Mouse (Mus musculus) intestine, embryonic 14.5 days (tissue): Measurements from ENCODE around the gene Sds. TPM values are rescaled to one million over a fixed set of nuclear protein-coding genes. Genes with fewer than 3 reads are reported as not detected.
A peak's percentile ranks its signal among the peaks of the same experiment; 100 is the strongest.

Source experiments
- ATAC-seq: fragments of 200-750 bp; cut with Nextera tagmentation; replicated peaks from 2 replicates; pipeline ENCODE4 v1.8.0; 2017; ENCODE audit warnings: low read depth, moderate number of reproducible peaks, moderate TSS enrichment, moderate library complexity; ENCODE audit not compliant: low FRiP score, low TSS enrichment
- DNase-seq: peaks from one replicate; pipeline ENCODE4 v3.0.0-alpha.2; 2018; ENCODE audit warnings: low spot score
- H3K27ac ChIP-seq: fragments of 300-500 bp; sonication (generic); 2 replicates; pipeline ENCODE4 v1.5.1; 2014; ENCODE audit warnings: low read depth, mild to moderate bottlenecking, control low read depth
- H3K27me3 ChIP-seq: fragments of 300-500 bp; sonication (generic); replicated peaks from 2 replicates; pipeline ENCODE4 v1.6.1; 2014; ENCODE audit warnings: low read length, control low read depth; ENCODE audit not compliant: control insufficient read depth, insufficient read depth
- H3K36me3 ChIP-seq: fragments of 300-500 bp; sonication (generic); 2 replicates; pipeline ENCODE4 v1.6.1; 2014; ENCODE audit warnings: low read length, control low read depth; ENCODE audit not compliant: control insufficient read depth, insufficient read depth
- H3K4me1 ChIP-seq: fragments of 300-500 bp; sonication (generic); replicated peaks from 2 replicates; pipeline ENCODE4 v1.6.1; 2014; ENCODE audit warnings: low read length, control low read depth, mixed read lengths; ENCODE audit not compliant: control insufficient read depth, insufficient read depth
- H3K4me2 ChIP-seq: fragments of 300-500 bp; sonication (generic); 2 replicates; pipeline ENCODE4 v1.6.1; 2014; ENCODE audit warnings: low read length
- H3K4me3 ChIP-seq: fragments of 300-500 bp; sonication (generic); 2 replicates; pipeline ENCODE4 v1.5.1; 2014; ENCODE audit warnings: low read depth, low read length, control low read depth, mixed read lengths
- H3K9ac ChIP-seq: fragments of 300-500 bp; sonication (generic); 2 replicates; pipeline ENCODE4 v1.6.1; 2014; ENCODE audit warnings: mild to moderate bottlenecking, low read length
- H3K9me3 ChIP-seq: fragments of 300-500 bp; sonication (generic); 2 replicates; pipeline ENCODE4 v1.6.1; 2016; ENCODE audit warnings: low read length, control low read depth; ENCODE audit not compliant: control insufficient read depth
- WGBS: fragments of 180-500 bp; shearing (Covaris S2); extraction: QIAGEN DNeasy Blood & Tissue Kit; methylation state at CpG from one replicate; pipeline ENCODE4 v1.1.7; 2014; 5-methylcytosine and 5-hydroxymethylcytosine counted together
- polyA plus RNA-seq: library from polyadenylated mRNA; unstranded; fragments of >200 nt; fragmentation: Nextera tagmentation; extraction: Ambion mirVana; gene quantifications from 2 replicates; pipeline ENCODE4 v1.2.1, GENCODE M21; 2014

The Sds gene
- polyA plus RNA-seq, 1 experiment from 2014 or later = not detected

DNA sequence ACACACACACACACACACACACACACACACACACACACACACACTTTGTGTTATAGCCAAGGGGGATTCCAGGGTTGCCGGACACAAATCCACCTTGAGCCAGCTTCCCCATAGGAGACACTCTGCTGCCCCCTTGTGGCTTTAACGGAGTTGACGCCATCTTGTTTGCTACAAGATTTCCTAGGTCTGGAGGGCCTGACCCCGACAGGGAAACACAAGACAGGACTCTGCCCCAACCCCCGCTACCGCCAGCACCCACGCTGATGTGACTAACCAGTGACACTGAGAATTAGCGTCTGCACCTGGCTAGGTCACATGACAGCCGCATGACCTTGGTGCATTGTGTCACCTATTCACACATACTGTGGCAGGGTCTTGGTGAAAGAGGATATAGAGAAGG lies 18.7 kb upstream of the Sds start:
- no peaks in the 10 kb centered on the region for H3K27me3 ChIP-seq
- ATAC-seq = no peak
- no peak overlapping the region for H3K4me3 ChIP-seq
- WGBS = 4% methylated on average over 9 of the region's 9 CpGs
- DNase-seq = peak; percentile 89
- H3K9me3 ChIP-seq = no peaks in the 10 kb centered on the region
- no peaks in the 10 kb centered on the region for H3K36me3 ChIP-seq
- H3K9ac ChIP-seq = no peak overlapping the region
- no peaks in the 10 kb centered on the region for H3K4me1 ChIP-seq
- no peak overlapping the region for H3K27ac ChIP-seq
- H3K4me2 ChIP-seq = no peak overlapping the region

GRCm38 (mm10) chr5:120459133-120459532 lies 17.2 kb upstream of the Sds start:
- no peak for DNase-seq
- ATAC-seq = 0 out of 2 replicates have a peak, but pooled peaks have one; percentile 17
- H3K4me3 ChIP-seq = no peak overlapping the region
- H3K9me3 ChIP-seq = no peaks in the 10 kb centered on the region
- H3K4me1 ChIP-seq = no peaks in the 10 kb centered on the region
- no peak overlapping the region for H3K9ac ChIP-seq
- no peaks in the 10 kb centered on the region for H3K36me3 ChIP-seq
- H3K4me2 ChIP-seq = no peak overlapping the region
- WGBS = 76% methylated on average over 10 of the region's 10 CpGs
- no peaks in the 10 kb centered on the region for H3K27me3 ChIP-seq
- no peak overlapping the region for H3K27ac ChIP-seq

DNA sequence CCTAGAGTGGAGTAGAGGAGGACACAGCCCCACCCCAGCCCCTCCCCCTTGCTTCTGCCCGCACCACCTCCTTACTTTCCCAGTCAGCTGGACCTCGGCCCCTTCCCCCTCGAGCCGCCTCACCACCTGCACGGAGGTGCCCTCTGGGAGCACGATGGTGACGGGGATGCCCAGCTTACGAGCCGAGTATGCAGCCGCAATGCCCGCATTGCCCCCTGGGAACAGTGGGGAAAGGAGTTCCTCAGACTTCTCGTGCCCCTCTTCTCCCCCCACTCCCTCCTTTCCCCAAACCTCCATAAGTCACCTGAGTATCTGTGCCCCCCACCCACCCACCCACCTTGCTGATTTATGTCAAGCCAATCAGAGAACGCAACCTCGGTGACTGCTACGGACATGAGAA lies 14.4 kb upstream of the Sds start:
- DNase-seq = no peak
- no peak for ATAC-seq
- Histone ChIP-seq H3K36me3 (no peaks in the 10 kb centered on the region), H3K9me3 (no peaks in the 10 kb centered on the region), H3K4me2 (no peak overlapping the region), H3K4me3 (no peak overlapping the region), H3K4me1 (no peaks in the 10 kb centered on the region), H3K27ac (no peak overlapping the region), H3K27me3 (no peaks in the 10 kb centered on the region), H3K9ac (no peak overlapping the region)
- WGBS = 73% methylated on average over 15 of the region's 15 CpGs

GRCm38 (mm10) chr5:120464321-120464720 lies 12.0 kb upstream of the Sds start:
- Histone ChIP-seq H3K4me2 (no peak overlapping the region), H3K36me3 (no peaks in the 10 kb centered on the region), H3K4me3 (no peak overlapping the region), H3K9me3 (no peaks in the 10 kb centered on the region), H3K27me3 (no peaks in the 10 kb centered on the region), H3K4me1 (no peaks in the 10 kb centered on the region), H3K9ac (no peak overlapping the region), H3K27ac (no peak overlapping the region)
- no peak for DNase-seq
- 80% methylated on average over 4 of the region's 4 CpGs for WGBS
- no peak for ATAC-seq

GRCm38 (mm10) chr5:120465062-120465461 lies 11.3 kb upstream of the Sds start:
- H3K36me3 ChIP-seq = no peaks in the 10 kb centered on the region
- H3K4me2 ChIP-seq = no peak overlapping the region
- 42% methylated on average over 5 of the region's 5 CpGs for WGBS
- DNase-seq (no peak), ATAC-seq (no peak)
- H3K27me3 ChIP-seq = no peaks in the 10 kb centered on the region
- no peaks in the 10 kb centered on the region for H3K9me3 ChIP-seq
- H3K9ac ChIP-seq = no peak overlapping the region
- H3K27ac ChIP-seq = no peak overlapping the region
- H3K4me1 ChIP-seq = no peaks in the 10 kb centered on the region
- no peak overlapping the region for H3K4me3 ChIP-seq

- no peak for DNase-seq
- 84% methylated on average over 6 of the region's 6 CpGs for WGBS
- ATAC-seq = no peak; the same call in 1 of the 2 replicates
Observed at GRCm38 (mm10) chr5:120465860-120466259, 10.5 kb upstream of the Sds start.

GRCm38 (mm10) chr5:120467026-120467425 lies 9.3 kb upstream of the Sds start:
- Histone ChIP-seq H3K4me1 (no peaks in the 10 kb centered on the region), H3K4me2 (peak overlapping the region; percentile 36), H3K9ac (no peak overlapping the region), H3K9me3 (no peaks in the 10 kb centered on the region), H3K27me3 (no peaks in the 10 kb centered on the region), H3K4me3 (0 out of 2 replicates have a peak overlapping the region, but pooled peaks have one; percentile 10), H3K27ac (no peak overlapping the region), H3K36me3 (no peaks in the 10 kb centered on the region)
- DNase-seq (peak; percentile 58), ATAC-seq (no peak)
- 7% methylated on average over 4 of the region's 4 CpGs for WGBS

More at GRCm38 (mm10) chr5:120465860-120466259, 10.5 kb upstream of the Sds start:
- Histone ChIP-seq H3K4me3 (no peak overlapping the region), H3K27me3 (no peaks in the 10 kb centered on the region), H3K27ac (no peak overlapping the region), H3K9ac (no peak overlapping the region), H3K9me3 (no peaks in the 10 kb centered on the region), H3K4me1 (no peaks in the 10 kb centered on the region), H3K36me3 (no peaks in the 10 kb centered on the region), H3K4me2 (no peak overlapping the region)

- H3K9ac ChIP-seq = no peak overlapping the region
- no peaks in the 10 kb centered on the region for H3K36me3 ChIP-seq
- DNase-seq (no peak), ATAC-seq (no peak)
- no peak overlapping the region for H3K27ac ChIP-seq
- H3K4me1 ChIP-seq = no peaks in the 10 kb centered on the region
- no peaks in the 10 kb centered on the region for H3K27me3 ChIP-seq
- H3K9me3 ChIP-seq = no peaks in the 10 kb centered on the region
- WGBS = 66% methylated on average over 5 of the region's 5 CpGs
- H3K4me2 ChIP-seq = no peak overlapping the region
- no peak overlapping the region for H3K4me3 ChIP-seq
Observed at GRCm38 (mm10) chr5:120468336-120468735, 8.0 kb upstream of the Sds start.

DNA sequence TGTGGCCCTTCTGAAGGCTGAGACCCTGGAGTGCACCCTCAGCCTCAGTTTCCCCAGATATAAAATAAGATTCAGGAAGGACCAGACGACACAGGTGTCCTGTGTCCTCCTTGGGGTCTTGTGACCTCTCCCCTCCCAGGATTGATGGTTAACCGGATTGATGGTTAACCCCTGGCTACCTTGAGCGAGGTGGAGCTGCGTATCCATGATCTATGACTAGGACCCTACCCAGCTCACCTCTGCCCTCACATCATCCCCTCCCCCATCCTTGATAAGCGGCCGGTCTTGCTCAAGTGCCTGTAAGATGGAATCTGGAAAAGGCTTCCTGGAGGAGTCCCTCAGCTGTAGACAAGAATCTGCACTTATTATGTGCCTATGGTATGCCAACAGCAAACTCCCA lies 7.5 kb upstream of the Sds start:
- Histone ChIP-seq H3K36me3 (no peaks in the 10 kb centered on the region), H3K27ac (no peak overlapping the region), H3K9me3 (no peaks in the 10 kb centered on the region), H3K4me1 (no peaks in the 10 kb centered on the region), H3K9ac (no peak overlapping the region), H3K4me2 (no peak overlapping the region), H3K4me3 (no peak overlapping the region), H3K27me3 (no peaks in the 10 kb centered on the region)
- ATAC-seq (no peak), DNase-seq (no peak)
- 68% methylated on average over 6 of the region's 6 CpGs for WGBS
